19 mouse cellular contexts compared by ENCODE assay signal in the genomic region with DNA sequence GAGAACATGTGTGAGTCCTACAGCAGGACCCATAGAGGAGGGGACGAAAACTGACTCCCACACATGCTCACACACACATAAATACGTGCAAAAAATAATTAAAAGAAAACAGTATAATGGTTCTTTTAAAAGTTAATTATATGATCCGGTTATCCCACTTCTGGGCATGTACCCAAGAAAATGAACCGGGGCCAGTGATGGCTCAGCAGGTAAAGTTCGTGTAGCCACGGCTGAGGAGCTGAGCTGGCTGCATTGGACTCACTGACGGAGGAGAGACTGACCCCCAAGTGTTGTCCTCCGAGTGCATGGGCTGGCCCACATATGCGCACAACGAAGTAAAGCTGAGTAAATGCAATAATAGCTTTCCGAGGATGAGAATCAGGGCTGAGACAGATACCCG. TPM values are rescaled to one million over a fixed set of nuclear protein-coding genes. Genes with fewer than 3 reads are reported as not detected.
"Had no signal": no experiment of that assay in that cellular context is flagged by ENCODE, and none has a peak within 500 bp of the region (broad histone marks: within the 10 kb centered on the region; RNA-seq: fewer than 3 reads in every experiment).

No protein-coding gene starts in this region.

- H3K27me3 ChIP-seq: neural tube, embryonic 15.5 days had no signal

- H3K4me2 ChIP-seq: limb, embryonic 13.5 days; neural tube, embryonic 15.5 days had no signal

- H3K9me3 ChIP-seq: limb, embryonic 13.5 days; neural tube, embryonic 15.5 days had no signal

- H3K27ac ChIP-seq: kidney, postnatal 0 days; limb, embryonic 13.5 days; liver, embryonic 14.5 days; neural tube, embryonic 15.5 days had no signal

- H3K4me3 ChIP-seq: limb, embryonic 13.5 days; myocyte; neural tube, embryonic 15.5 days had no signal

- DNase-seq: left cerebral cortex, postnatal 4 days; lung, adult 18-20 months; midbrain, embryonic 14.5 days; spleen, adult 18-20 months; thymus, adult 18-20 months; thymus, postnatal 25 days had no signal

- H3K36me3 ChIP-seq: limb, embryonic 13.5 days; neural tube, embryonic 15.5 days had no signal

- H3K9ac ChIP-seq: limb, embryonic 13.5 days; liver, embryonic 14.5 days; neural tube, embryonic 15.5 days had no signal

RNA-seq across cellular contexts. Expression of gene Pdzk1, which starts 4.5 kb away (rescaled TPM):
- total RNA-seq: left cerebral cortex, postnatal 10 days; left cerebral cortex, postnatal 4 days; megakaryocyte-erythroid progenitor cell, adult 5-6 weeks had no signal
- polyA plus RNA-seq: limb, embryonic 13.5 days; lung, embryonic 16.5 days; neural tube, embryonic 11.5 days; stomach, embryonic 14.5 days had no signal

RNA-seq across cellular contexts. Expression of gene Cd160, which starts 4.5 kb away (rescaled TPM):
- total RNA-seq: layer of hippocampus, adult 18-20 months; layer of hippocampus, postnatal 14 days; left cerebral cortex, adult 18-20 months; left cerebral cortex, postnatal 10 days; left cerebral cortex, postnatal 4 days had no signal
